Mouse (Mus musculus) adrenal gland, adult 2 months (tissue): ENCODE measurements around the gene Ghdc. TPM values are rescaled to one million over a fixed set of nuclear protein-coding genes. Genes with fewer than 3 reads are reported as not detected.

ENCODE experiments used
- DNase-seq: peaks from one replicate; pipeline ENCODE4 v3.0.0; 2021
- polyA plus RNA-seq: library from polyadenylated mRNA; depleted of rRNA; stranded (reverse); fragments of >200 nt; gene quantifications from 2 replicates; pipeline ENCODE4 v1.2.3, GENCODE M21; 2012
- total RNA-seq, 2 experiments: library from RNA; stranded (reverse); gene quantifications; 2 replicates each; pipeline ENCODE4 v1.2.3; 2021

The Ghdc gene
- total and polyA plus RNA-seq, 3 experiments: 21.6 to 27.6 (median 26.0) TPM

DNA sequence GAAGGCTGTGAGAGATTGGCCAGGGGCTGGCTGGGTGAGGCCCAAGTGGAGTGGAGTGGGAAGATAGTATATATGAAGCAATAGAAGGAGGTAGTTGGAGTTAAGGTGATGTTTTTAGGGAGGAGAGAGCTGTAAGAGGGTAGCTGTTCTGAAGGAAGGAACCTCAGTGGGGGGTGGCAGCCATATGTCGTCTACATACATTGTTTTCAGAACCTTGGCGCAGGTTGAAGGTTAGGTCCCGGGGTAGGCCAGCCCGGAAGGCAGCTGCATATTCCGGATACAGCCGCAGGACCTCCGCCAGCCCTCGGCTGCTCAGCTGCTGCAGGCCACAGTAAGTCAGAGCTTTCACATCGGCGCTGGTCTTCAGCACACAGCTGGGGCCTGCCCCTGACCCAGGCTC lies 24.2 kb downstream of the Ghdc start:
- no peak for DNase-seq

DNA sequence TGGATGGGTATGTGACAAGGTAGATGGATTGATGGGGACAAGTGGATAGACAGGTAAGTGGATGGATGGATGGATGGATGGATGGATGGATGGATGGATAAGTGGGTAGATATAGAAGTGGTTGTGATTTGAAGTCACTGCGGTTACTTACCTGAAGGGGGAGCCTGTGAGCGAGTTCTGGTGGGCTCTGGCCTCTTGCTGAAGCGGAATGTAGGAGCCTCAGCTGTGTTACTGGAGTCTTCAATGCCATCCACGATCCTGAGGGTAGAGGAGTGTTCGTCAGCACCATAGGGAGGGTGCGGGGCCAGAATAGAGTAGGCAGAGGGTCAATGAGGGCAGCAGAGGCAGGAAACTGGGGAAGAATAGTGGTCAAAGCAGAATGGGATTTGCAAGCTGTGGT lies 25.7 kb downstream of the Ghdc start:
- DNase-seq: peak; percentile 54

DNA sequence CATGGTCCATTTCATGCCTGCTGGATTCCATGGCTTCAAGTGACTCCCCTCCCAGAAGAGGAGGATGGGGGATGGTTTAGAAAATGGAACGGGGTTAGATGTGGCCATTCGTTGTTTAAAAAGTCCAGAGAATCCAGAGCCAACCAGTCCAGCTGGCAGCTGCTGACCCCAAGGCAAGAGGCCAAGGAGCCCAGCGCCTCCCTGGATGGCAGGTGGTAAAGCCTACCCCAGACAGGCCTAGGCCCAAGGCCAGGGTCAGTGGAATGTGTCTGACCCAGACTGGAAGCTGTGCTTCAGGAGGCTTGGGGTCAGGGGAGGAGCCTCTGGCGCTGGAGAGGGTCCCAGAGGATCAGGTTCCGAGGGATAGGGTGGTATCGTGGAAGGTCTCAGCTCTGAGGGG lies 29.4 kb downstream of the Ghdc start:
- DNase-seq: peak; percentile 47

- no peak for DNase-seq
Measured at GRCm38 (mm10) chr11:100738749-100739148, 32.0 kb downstream of the Ghdc start.

DNA sequence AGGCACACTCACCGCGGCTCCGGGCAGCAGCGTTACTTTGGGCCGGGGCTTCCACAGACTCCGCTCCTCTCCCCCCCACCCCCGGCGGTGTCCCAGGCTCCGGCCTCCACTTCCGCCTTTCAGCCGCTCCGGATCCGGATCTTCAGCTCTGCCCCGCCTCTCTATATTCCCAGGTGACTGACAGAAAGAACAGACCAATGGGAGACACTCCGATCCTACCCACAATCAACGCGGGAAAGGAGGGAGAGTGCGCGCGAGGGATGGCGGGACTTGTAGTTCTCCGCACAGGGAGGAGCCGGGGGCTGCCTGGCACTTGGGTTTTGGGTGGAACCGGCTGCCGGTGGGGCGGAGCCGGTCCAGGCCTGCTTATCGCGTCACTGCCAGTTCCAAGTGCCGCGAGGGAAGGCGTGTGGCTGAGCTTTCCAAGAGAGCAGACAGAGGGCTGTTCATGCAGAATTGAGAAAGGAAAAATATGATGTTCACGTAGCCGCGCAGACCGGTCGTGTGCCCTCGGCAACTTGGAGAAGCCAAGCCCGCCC lies 32.6 kb downstream of the Ghdc start, which contains the start of gene Rab5c:
Rab5c (minus strand) TSS at position 150 of the 539 bp plus-strand sequence.
- DNase-seq: peak; percentile 100

GRCm38 (mm10) chr11:100737105-100737733 lies 33.5 kb downstream of the Ghdc start:
- peak; percentile 41 for DNase-seq

GRCm38 (mm10) chr11:100736746-100737080 lies 34.0 kb downstream of the Ghdc start:
- DNase-seq: no peak

DNA sequence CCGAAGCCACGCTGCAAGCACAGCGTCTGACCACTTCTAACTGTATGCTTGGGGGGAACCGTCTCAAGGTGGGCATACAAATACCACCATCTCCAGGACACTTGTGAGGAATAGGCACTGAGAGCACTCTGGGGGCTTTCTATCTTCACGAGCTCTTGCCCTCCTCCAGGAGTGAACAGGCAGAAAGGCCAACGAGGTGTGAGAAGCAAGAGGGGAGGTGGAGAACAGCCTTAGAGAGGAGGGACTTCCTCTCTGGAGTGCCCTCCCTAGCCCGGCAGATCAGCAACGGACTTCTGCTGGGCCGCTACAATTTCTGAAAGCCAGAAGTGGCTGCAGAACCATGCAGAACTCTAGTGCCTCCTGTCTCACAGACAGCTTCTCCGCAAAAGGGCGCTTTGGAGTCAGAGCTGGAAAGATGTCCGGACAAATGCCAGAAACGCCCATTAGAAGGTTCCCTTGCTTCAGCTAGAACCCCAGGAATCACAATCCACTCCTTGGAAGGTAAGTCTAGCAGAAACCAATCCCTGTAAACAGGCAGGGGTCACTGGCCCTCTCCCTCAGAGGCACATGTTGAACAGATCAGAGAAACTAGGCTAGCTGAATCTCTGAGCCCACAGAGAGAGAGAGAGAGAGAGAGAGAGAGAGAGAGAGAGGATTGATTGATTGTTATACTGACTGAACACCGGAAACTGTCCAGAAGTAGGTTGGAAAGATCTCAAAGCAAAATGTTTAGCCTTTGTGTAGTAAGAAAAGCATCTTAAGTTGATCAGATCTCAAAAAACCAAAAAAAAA lies 34.6 kb downstream of the Ghdc start:
- DNase-seq: no peak

DNA sequence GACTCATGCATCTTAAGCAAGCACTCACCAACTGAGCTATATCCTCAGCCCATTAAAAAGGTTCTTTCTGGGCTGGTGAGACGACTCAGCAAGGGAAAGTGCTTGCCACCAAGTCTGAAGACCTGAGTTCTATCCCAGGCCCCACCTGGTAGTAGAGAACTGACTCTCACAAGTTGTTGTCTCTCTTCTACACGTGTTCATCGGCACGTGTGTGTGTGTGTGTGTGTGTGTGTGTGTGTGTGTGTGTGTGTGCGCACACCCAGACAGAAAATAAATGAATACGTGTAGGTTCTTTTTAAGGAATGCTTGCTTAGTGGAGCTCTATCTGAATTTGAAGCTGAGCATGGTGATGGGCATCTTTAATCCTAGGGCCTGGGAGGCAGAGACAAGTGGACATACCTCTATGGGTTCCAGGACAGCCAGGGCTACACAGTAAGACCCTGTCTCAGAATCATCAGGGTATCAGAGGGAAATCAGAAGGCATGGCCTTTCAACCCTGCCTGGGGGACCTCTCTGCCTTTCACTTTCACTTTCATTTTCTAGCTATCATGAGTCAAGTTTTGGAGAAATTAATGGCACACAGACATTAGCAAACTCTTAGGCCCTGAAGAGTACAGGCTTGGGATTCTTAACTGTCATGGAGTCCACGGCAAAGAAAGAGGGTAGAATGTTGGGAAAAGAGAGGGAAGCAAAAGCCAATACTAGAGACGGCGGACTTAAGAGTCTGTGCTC lies 35.5 kb downstream of the Ghdc start:
- DNase-seq: no peak

GRCm38 (mm10) chr11:100730477-100731205 lies 40.1 kb downstream of the Ghdc start:
- DNase-seq: no peak

DNA sequence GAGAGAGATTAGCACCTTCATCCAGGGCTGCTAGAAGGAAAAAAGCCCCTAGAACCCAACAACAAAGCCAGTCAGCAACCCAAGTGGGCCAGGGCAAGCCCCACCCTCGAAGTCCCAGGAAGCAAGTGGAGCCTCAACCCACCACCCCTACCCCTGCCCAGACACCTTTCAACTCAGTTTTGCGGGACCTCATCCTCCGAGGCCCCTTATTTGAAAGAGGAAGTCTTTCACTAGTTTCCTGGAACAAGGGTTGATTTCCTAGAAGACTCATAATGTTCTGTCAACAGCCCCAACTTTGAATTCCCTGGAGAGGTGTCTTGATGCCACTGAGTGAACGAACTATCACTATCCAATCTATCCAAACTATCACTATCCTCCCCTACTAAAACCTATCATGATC lies 40.8 kb downstream of the Ghdc start:
- no peak for DNase-seq

DNA sequence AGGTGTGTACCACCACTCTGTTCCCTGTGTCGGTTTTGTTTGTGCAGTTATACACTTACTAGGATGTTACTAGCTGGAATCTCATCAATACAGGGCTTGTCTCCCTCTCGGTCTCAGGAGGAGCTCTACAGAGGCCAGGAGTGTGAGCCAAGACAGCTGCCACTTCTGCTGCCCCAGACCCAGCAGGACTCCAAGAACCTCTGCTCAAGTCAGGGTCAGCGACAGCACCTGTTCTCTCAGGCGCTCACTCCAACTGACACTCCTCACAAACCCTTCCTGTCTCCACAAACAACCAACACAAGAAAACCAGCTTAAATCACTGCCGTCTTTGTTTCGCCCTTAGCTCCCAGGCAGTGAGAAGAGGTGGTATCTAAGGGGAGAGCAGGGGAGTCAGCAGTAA lies 42.2 kb downstream of the Ghdc start:
- no peak for DNase-seq

DNA sequence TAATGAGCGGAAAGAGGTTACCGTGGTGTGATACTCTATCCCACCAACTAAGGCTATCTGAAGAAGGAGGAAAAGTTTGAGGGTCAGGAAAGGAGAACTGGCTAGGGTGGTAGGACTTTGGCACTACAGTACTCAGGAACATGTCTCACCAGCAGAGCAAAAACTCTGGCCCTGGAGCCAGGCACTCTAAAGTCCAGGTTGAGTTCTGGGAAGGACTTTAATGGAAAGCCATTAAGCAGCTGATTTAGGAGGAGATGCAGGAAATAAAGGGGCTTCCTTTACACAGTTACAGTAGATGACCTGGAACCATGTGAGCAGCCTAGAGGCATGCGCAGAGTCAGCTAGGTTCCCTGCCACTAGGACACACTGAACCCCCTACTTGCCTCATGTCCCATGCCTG lies 43.6 kb downstream of the Ghdc start:
- no peak for DNase-seq

DNA sequence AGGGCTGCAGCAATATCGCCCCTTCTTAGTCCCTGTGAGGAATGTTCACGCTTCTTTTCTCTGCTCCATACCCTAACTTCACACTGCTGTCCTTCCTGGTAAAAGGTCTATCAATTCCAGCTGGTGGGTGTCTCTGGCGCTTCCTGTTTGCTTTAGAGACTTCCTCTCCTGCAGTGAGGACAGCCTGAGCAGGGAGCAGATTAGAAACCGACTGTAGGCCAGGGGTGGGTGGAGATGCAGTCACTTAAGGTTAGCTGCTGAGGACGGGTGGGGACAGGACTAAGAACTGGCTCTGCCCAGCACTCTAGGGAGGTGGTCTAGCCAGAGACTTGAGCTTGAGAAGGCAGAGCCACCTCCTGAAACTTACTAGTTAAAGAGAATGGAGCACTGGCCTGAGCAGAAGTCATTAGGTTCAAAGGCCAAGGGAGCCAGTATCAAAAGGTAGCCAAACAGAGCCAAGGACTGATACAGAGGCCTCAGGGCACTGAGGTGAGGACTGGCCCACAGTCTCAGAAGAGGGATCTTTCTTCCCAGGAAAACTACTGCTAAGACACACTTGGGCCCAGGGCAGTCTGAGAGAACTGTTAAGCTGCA lies 45.7 kb downstream of the Ghdc start:
- DNase-seq: no peak

DNA sequence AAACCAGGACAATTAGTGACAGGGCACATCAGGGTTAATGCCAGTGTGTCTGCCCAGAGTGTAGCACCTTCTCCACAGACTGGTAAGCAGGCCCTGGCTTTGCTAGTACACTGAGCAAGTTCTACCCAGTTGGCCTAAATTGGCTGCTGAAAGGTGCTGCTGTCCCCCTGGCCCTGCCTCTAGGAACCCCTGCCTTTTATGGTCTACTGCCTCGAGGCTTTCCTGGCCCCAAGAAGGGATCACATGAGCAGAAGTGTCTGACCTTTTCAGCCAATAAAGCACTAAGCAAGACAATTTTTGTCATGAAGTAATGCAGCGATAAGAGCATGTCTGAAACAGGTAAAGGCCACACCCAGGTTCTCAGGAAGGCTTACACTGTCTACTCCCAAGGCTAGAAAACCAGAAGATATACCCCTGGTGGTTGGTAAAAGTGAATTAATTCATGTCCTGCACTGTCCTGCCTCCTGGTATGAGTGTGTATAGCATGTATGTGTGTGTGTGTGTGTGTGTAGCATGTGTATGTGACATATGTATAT lies 48.2 kb downstream of the Ghdc start:
- no peak for DNase-seq

DNA sequence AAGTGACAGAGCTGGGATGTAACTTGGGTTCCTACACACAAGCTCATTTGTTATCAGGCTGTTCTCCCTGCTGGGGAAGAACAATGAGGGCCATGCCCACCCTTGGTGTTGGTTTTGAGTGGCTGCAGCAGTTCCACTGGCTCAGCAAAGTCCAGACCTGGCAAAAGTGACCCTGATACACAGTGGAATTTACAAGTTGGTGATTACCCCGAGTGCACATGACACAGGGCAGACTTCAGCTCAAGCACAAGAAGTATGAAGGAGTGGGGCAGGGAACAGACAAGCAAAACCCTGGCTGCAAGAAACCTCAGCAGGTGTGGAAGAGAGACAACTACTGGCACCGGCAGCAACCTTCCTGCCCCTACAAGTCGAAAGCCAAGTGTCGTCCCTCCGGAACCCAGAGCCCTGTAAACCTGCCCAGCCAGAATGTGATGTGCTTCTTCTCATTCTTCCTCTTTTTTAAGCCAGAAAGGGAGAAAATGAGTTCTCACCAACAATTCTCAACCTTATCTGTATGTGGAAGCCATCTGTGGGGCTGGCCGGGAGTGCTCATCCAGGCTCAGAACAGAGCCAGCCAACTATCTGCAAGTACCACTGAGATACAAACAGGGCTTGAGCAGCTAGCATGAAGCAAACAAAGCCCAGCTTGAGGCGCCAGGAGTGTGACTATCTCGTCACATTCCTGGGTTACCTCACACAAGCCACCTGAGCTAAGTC lies 48.8 kb downstream of the Ghdc start:
- DNase-seq: no peak

GRCm38 (mm10) chr11:100721254-100721653 lies 49.5 kb downstream of the Ghdc start:
- no peak for DNase-seq

DNA sequence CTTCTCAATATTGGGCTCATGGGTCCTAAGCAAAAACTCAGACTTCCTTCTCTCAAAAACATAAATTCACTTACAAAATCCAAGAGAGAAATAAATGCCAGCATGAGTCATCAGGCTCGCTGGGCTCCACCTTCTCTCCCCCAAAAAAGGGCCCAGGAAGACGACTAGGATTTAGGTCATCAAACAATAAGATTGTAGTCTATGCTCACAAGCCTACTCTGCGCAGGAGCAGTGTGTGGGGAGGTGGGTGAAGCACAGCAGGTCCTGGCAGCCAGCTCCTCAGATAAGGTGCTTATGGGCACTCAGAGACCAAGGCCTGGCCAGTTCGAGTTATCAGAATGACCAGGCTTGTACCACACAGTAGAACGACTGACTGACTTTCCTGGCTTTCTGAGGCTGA lies 50.4 kb downstream of the Ghdc start:
- peak; percentile 57 for DNase-seq

- no peak for DNase-seq
Measured at GRCm38 (mm10) chr11:100719893-100720292, 50.9 kb downstream of the Ghdc start.

DNA sequence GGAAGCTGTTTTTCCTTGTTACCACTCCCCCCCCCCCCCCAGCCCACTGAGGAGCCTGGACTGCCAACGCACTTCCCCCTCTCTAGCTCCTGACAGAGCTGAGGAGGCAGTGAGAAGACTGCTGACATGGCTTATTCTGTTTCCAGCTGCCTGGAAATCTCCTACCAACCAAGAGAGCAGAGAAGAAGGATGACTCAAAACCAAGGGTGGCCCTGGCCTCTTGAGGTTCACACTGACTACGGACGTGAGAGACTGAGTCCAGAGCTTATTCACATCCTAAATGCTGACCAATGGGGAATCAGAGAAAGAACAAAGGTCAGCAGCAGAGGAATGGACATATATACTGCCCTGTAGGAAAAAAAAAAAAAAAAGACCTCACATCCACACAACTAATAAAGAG lies 51.4 kb downstream of the Ghdc start:
- peak; percentile 57 for DNase-seq

DNA sequence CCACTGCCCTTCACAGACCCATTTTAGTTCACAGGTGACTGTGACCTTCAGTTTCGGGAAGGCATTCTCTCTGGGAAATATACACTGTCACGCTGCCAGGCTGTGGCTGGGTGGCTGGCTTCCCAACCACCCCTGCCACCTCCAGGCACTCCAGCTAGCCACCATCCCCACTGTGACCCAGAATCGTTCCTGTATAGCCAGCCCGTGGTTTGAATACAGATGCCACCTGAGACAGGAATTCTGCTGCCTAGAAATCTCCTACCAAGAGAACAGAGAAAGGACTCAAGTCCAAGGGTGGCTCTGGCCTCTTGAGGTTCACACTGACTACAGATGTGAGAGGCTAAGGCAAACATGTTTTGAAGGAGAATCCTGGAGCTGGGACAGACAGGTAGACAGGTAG lies 51.9 kb downstream of the Ghdc start:
- DNase-seq: no peak
